Mouse (Mus musculus): ENCODE data around the gene Ebf3.

DNA sequence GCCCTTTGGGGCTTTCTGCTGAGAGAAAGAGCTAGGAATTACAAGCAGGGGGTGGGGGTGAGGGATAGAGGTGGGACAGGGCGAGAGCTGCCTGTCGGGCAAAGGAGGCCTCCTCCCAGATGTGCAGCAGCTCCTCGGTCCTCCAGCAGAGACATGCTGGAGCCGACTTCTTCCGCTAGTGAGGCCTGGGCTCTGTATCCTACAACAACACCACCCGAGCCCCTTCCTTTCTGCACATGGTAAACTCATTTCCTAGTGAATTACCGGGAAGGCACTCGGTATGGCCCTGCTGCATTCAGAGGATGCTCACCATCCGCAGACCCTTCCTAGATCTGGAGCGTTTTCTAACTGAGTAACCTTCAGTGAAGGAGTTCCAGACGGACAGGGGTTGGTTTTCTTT, 14.1 kb downstream of the Ebf3 start:
- no peak for TF ChIP-seq CTCF (IDR thresholded peaks at IDR 0.05; ENCODE audit: low read depth)
- TF ChIP-seq EP300 (IDR thresholded peaks at IDR 0.05; ENCODE audit: low read depth), result no peak
